Mouse (Mus musculus) megakaryocyte, embryonic 14.5 days (primary cell): ENCODE data around the gene Ugt2b35.

Source experiments
- FLI1 ChIP-seq: IDR thresholded peaks from 2 replicates; pipeline ENCODE4 v1.6.1; 2012; ENCODE audit warnings: low read length, inconsistent platforms, mixed read lengths
- GATA1 ChIP-seq: IDR thresholded peaks from 3 replicates; pipeline ENCODE4 v1.6.1; 2012; ENCODE audit warnings: mixed read lengths, low read length, inconsistent platforms, borderline replicate concordance

DNA sequence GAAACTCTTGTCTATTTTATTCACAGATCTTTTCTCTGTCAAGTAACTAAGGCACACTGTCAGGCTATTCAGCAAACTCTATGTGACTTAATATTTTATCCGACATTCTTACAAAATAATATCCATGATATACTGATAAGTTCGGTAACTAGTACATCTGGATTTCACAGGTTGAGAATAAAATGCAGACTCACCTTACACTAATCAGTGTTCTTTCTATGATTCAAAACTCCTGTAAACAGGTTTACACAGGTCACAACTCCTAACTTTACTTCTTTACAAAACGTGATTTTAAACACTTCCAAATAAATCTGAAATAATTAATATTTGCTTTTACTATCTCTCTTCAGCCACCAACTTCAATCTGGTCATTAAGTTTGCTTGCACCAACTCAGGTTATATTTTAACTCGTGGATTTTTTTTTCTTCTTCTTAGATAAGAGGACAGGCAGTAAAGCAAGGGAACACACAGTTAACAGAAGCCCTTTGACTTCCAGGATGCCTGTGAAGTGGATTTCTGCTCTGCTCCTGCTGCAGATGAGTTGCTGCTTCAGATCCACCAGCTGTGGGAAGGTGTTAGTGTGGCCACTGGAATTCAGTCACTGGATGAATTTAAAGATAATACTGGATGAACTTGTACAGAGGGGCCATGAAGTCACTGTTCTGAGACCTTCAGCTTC is at the start of gene Ugt2b35:
- no peak for TF ChIP-seq GATA1
- TF ChIP-seq FLI1: no peak
